Mouse (Mus musculus) MEL (cell line): Measurements from ENCODE around the gene Tmem132d. TPM values are rescaled to one million over a fixed set of nuclear protein-coding genes. Genes with fewer than 3 reads are reported as not detected.

Source experiments
- DNase-seq: peaks from one replicate; pipeline ENCODE4 v3.0.0; 2011; ENCODE audit warnings: low read depth, low spot score
- H3K27ac ChIP-seq: 2 replicates; pipeline ENCODE4 v1.5.1; 2012; ENCODE audit warnings: low read depth, mild to moderate bottlenecking, control low read depth, low read length, moderate library complexity; ENCODE audit not compliant: control insufficient read depth
- H3K27me3 ChIP-seq, 2 experiments: fragments of 150-350 bp in 1 of 2; sonication (generic) in 1 of 2; 2 replicates each; pipeline ENCODE4 v1.6.1; 2012; ENCODE audit warnings: low read length in 2 of 2, mild to moderate bottlenecking in 2 of 2, improper control_type of control experiment in 1 of 2, moderate library complexity in 1 of 2; ENCODE audit not compliant: insufficient read depth in 2 of 2, control insufficient read depth in 1 of 2
- H3K36me3 ChIP-seq, 2 experiments: 2 replicates each; pipeline ENCODE4 v1.6.1; 2012 to 2014; ENCODE audit warnings: low read length in 2 of 2, improper control_type of control experiment in 1 of 2, inconsistent platforms in 1 of 2, mild to moderate bottlenecking in 1 of 2; ENCODE audit not compliant: insufficient read depth in 2 of 2, control insufficient read depth in 1 of 2
- H3K4me1 ChIP-seq, 2 experiments: fragments of 150-350 bp in 1 of 2; sonication (generic) in 1 of 2; 2 replicates each; pipeline ENCODE4 v1.6.1; 2012; ENCODE audit warnings: low read length in 2 of 2, improper control_type of control experiment in 1 of 2, mild to moderate bottlenecking in 1 of 2; ENCODE audit not compliant: insufficient read depth in 2 of 2, control insufficient read depth in 1 of 2
- H3K4me3 ChIP-seq, 2 experiments: fragments of 150-350 bp in 1 of 2; sonication (generic) in 1 of 2; 2 replicates each; pipeline ENCODE4 v1.5.1; 2012; ENCODE audit warnings: low read depth in 2 of 2, low read length in 2 of 2, mild to moderate bottlenecking in 2 of 2, moderate library complexity in 2 of 2, control low read depth in 1 of 2, improper control_type of control experiment in 1 of 2; ENCODE audit not compliant: control insufficient read depth in 1 of 2, insufficient read depth in 1 of 2
- H3K79me2 ChIP-seq: 2 replicates; pipeline ENCODE4 v1.6.1; 2012; ENCODE audit warnings: mild to moderate bottlenecking, low read length, moderate library complexity; ENCODE audit not compliant: control insufficient read depth, poor library complexity, insufficient read depth
- H3K9ac ChIP-seq: 2 replicates; pipeline ENCODE4 v1.6.1; 2012; ENCODE audit warnings: low read depth, mild to moderate bottlenecking, control low read depth, low read length, moderate library complexity; ENCODE audit not compliant: control insufficient read depth, poor library complexity, severe bottlenecking
- H3K9me3 ChIP-seq: fragments of 150-350 bp; sonication (generic); replicated peaks from 2 replicates; pipeline ENCODE4 v1.6.1; 2012; ENCODE audit warnings: mild to moderate bottlenecking, low read length, improper control_type of control experiment, moderate library complexity; ENCODE audit not compliant: insufficient read depth
- BHLHE40 ChIP-seq: IDR thresholded peaks from 2 replicates; pipeline ENCODE4 v1.6.1; 2012; ENCODE audit warnings: low read depth, mild to moderate bottlenecking, inconsistent platforms, low read length, improper control_type of control experiment, borderline replicate concordance
- CHD2 ChIP-seq: IDR thresholded peaks from 2 replicates; pipeline ENCODE4 v1.6.1; 2011; ENCODE audit warnings: low read length, improper control_type of control experiment
- CTCF ChIP-seq, 3 experiments: IDR thresholded peaks in 2 of 3; conservative IDR thresholded peaks in 1 of 3; 2 replicates each; pipeline ENCODE4 v1.5.1; 2011 to 2012; ENCODE audit warnings: low read length in 3 of 3, low read depth in 2 of 3, mild to moderate bottlenecking in 2 of 3, improper control_type of control experiment in 1 of 3, inconsistent platforms in 1 of 3, mixed read lengths in 1 of 3, moderate library complexity in 1 of 3; ENCODE audit not compliant: control insufficient read depth in 1 of 3, insufficient read depth in 1 of 3, poor library complexity in 1 of 3, severe bottlenecking in 1 of 3
- E2F4 ChIP-seq: IDR thresholded peaks from 2 replicates; pipeline ENCODE4 v1.6.1; 2011; ENCODE audit warnings: low read depth, low read length, improper control_type of control experiment, borderline replicate concordance
- EP300 ChIP-seq, 2 experiments: IDR thresholded peaks; 2 replicates each; pipeline ENCODE4 v1.6.1; 2011; ENCODE audit warnings: improper control_type of control experiment in 2 of 2, low read length in 2 of 2, low read depth in 1 of 2, mild to moderate bottlenecking in 1 of 2
- GATA1 ChIP-seq: IDR thresholded peaks from 2 replicates; pipeline ENCODE4 v1.6.1; 2011; ENCODE audit warnings: low read depth, low read length, improper control_type of control experiment
- JUND ChIP-seq: IDR thresholded peaks from 2 replicates; pipeline ENCODE4 v1.6.1; 2011; ENCODE audit warnings: low read depth, mild to moderate bottlenecking, improper control_type of control experiment, low read length
- KAT2A ChIP-seq: conservative IDR thresholded peaks from 2 replicates; pipeline ENCODE4 v1.6.1; 2012; ENCODE audit warnings: low read depth, low read length, improper control_type of control experiment, inconsistent platforms
- MAX ChIP-seq: IDR thresholded peaks from 2 replicates; pipeline ENCODE4 v1.6.1; 2011; ENCODE audit warnings: low read length, improper control_type of control experiment
- MEF2A ChIP-seq: IDR thresholded peaks from 2 replicates; pipeline ENCODE4 v1.6.1; 2014; ENCODE audit warnings: low read depth, mild to moderate bottlenecking, inconsistent platforms, low read length, improper control_type of control experiment; ENCODE audit not compliant: poor library complexity, insufficient replicate concordance, severe bottlenecking; ENCODE audit errors: extremely low read depth
- MXI1 ChIP-seq: IDR thresholded peaks from 2 replicates; pipeline ENCODE4 v1.6.1; 2011; ENCODE audit warnings: mild to moderate bottlenecking, low read depth, low read length, improper control_type of control experiment
- MYB ChIP-seq: IDR thresholded peaks from 2 replicates; pipeline ENCODE4 v1.6.1; 2011; ENCODE audit warnings: mild to moderate bottlenecking, low read depth, low read length, improper control_type of control experiment
- NELFE ChIP-seq: IDR thresholded peaks from 2 replicates; pipeline ENCODE4 v1.6.1; 2011; ENCODE audit warnings: low read depth, low read length, improper control_type of control experiment
- NRF1 ChIP-seq: IDR thresholded peaks from 2 replicates; pipeline ENCODE4 v1.6.1; 2014; ENCODE audit warnings: low read depth, mild to moderate bottlenecking, inconsistent platforms, low read length, improper control_type of control experiment, moderate library complexity; ENCODE audit not compliant: poor library complexity, insufficient read depth, severe bottlenecking
- POLR2A ChIP-seq, 2 experiments: IDR thresholded peaks; 2 replicates each; pipeline ENCODE4 v1.6.1; 2011 to 2012; ENCODE audit warnings: low read length in 2 of 2, mild to moderate bottlenecking in 2 of 2, control low read depth in 1 of 2, improper control_type of control experiment in 1 of 2, low read depth in 1 of 2, moderate library complexity in 1 of 2; ENCODE audit not compliant: control insufficient read depth in 1 of 2, insufficient read depth in 1 of 2, poor library complexity in 1 of 2
- POLR2AphosphoS5 ChIP-seq: IDR thresholded peaks from 2 replicates; pipeline ENCODE4 v1.6.1; 2012; ENCODE audit warnings: low read depth, borderline replicate concordance, mild to moderate bottlenecking, inconsistent platforms, low read length, moderate library complexity, mixed read lengths
- RAD21 ChIP-seq: IDR thresholded peaks from 2 replicates; pipeline ENCODE4 v1.6.1; 2011; ENCODE audit warnings: mild to moderate bottlenecking, low read depth, low read length, improper control_type of control experiment
- RCOR1 ChIP-seq: IDR thresholded peaks from 2 replicates; pipeline ENCODE4 v1.6.1; 2012; ENCODE audit warnings: low read depth, mild to moderate bottlenecking, inconsistent platforms, low read length, improper control_type of control experiment
- SIN3A ChIP-seq: IDR thresholded peaks from 2 replicates; pipeline ENCODE4 v1.6.1; 2012; ENCODE audit warnings: low read length, improper control_type of control experiment, inconsistent platforms
- SMC3 ChIP-seq: IDR thresholded peaks from 2 replicates; pipeline ENCODE4 v1.6.1; 2011; ENCODE audit warnings: low read depth, low read length, improper control_type of control experiment
- TAL1 ChIP-seq: IDR thresholded peaks from 2 replicates; pipeline ENCODE4 v1.6.1; 2012; ENCODE audit warnings: mild to moderate bottlenecking, inconsistent platforms, low read length, moderate library complexity, mixed read lengths
- TBP ChIP-seq: IDR thresholded peaks from 2 replicates; pipeline ENCODE4 v1.8.0; 2011; ENCODE audit warnings: low read depth, low read length, improper control_type of control experiment
- TCF12 ChIP-seq: IDR thresholded peaks from 2 replicates; pipeline ENCODE4 v1.6.1; 2014; ENCODE audit warnings: low read depth, mild to moderate bottlenecking, inconsistent platforms, low read length, improper control_type of control experiment, moderate library complexity
- USF1 ChIP-seq: IDR thresholded peaks from 2 replicates; pipeline ENCODE4 v1.6.1; 2014; ENCODE audit warnings: low read depth, mild to moderate bottlenecking, inconsistent platforms, low read length, improper control_type of control experiment, moderate library complexity
- USF2 ChIP-seq, 2 experiments: IDR thresholded peaks; 2 replicates each; pipeline ENCODE4 v1.6.1; 2011 to 2012; ENCODE audit warnings: improper control_type of control experiment in 2 of 2, low read length in 2 of 2, borderline replicate concordance in 1 of 2, inconsistent platforms in 1 of 2, low read depth in 1 of 2, mild to moderate bottlenecking in 1 of 2; ENCODE audit not compliant: insufficient read depth in 1 of 2
- ZC3H11A ChIP-seq: IDR thresholded peaks from 2 replicates; pipeline ENCODE4 v1.6.1; 2012; ENCODE audit warnings: low read depth, mild to moderate bottlenecking, inconsistent platforms, low read length, improper control_type of control experiment
- ZKSCAN1 ChIP-seq: IDR thresholded peaks from 2 replicates; pipeline ENCODE4 v1.6.1; 2012; ENCODE audit warnings: low read depth, mild to moderate bottlenecking, inconsistent platforms, low read length, improper control_type of control experiment, moderate library complexity
- ZMIZ1 ChIP-seq: IDR thresholded peaks from 2 replicates; pipeline ENCODE4 v1.6.1; 2012; ENCODE audit warnings: low read depth, mild to moderate bottlenecking, inconsistent platforms, low read length, improper control_type of control experiment, moderate library complexity
- polyA plus RNA-seq, 2 experiments: library from polyadenylated mRNA; stranded (reverse) in 1 of 2; unstranded in 1 of 2; fragments of >175 nt in 1 of 2; fragments of >200 nt in 1 of 2; gene quantifications; 2 replicates each; pipeline versions ENCODE4 v1.2.1 to v1.2.4; 2012; ENCODE audit warnings: low replicate concordance in 2 of 2, low read depth in 1 of 2; ENCODE audit not compliant: insufficient read length in 2 of 2, insufficient read depth in 1 of 2, missing spikeins in 1 of 2
- total RNA-seq: library from RNA; depleted of rRNA; stranded (reverse); fragments of 300-350 nt; gene quantifications from 2 replicates; pipeline ENCODE4 v1.2.3, GENCODE M21; 2012

Tmem132d gene
- total and polyA plus RNA-seq, 3 experiments: not detected

GRCm38 (mm10) chr5:127758576-127758975 lies 674.3 kb downstream of the Tmem132d start:
- Histone ChIP-seq H3K9me3 (no peaks in the 10 kb centered on the region), H3K27ac (no peak overlapping the region)
- no peak for TF ChIP-seq ZMIZ1
- no peak for TF ChIP-seq ZC3H11A
- no peak for TF ChIP-seq EP300 (IDR thresholded peaks at IDR 0.05; ENCODE audit: low read depth in 1 of 2, low read length in 2 of 2)
- TF ChIP-seq MEF2A: no peak
- TF ChIP-seq TBP: no peak
- no peak for TF ChIP-seq KAT2A
- TF ChIP-seq E2F4: no peak
- TF ChIP-seq BHLHE40: no peak
- TF ChIP-seq USF2 (IDR thresholded peaks at IDR 0.05; ENCODE audit: borderline replicate concordance in 1 of 2, insufficient read depth in 1 of 2, low read depth in 1 of 2, low read length in 2 of 2): no peak
- TF ChIP-seq POLR2AphosphoS5: no peak
- no peak for TF ChIP-seq MYB
- TF ChIP-seq CHD2: no peak
- no peak for TF ChIP-seq POLR2A (IDR thresholded peaks at IDR 0.05; ENCODE audit: control insufficient read depth in 1 of 2, insufficient read depth in 1 of 2, low read depth in 1 of 2, low read length in 2 of 2, poor library complexity in 1 of 2)
- no peak for TF ChIP-seq RCOR1
- TF ChIP-seq, all 39 proteins: peak for 0
- H3K27me3 ChIP-seq: no peaks in the 10 kb centered on the region
- no peak overlapping the region for H3K4me3 ChIP-seq
- no peaks in the 10 kb centered on the region for H3K4me1 ChIP-seq
- H3K9ac ChIP-seq: no peak overlapping the region
- DNase-seq: no peak
- H3K79me2 ChIP-seq: no peaks in the 10 kb centered on the region
- no peaks in the 10 kb centered on the region; a peak in 1 of 4 replicates for H3K36me3 ChIP-seq

DNA sequence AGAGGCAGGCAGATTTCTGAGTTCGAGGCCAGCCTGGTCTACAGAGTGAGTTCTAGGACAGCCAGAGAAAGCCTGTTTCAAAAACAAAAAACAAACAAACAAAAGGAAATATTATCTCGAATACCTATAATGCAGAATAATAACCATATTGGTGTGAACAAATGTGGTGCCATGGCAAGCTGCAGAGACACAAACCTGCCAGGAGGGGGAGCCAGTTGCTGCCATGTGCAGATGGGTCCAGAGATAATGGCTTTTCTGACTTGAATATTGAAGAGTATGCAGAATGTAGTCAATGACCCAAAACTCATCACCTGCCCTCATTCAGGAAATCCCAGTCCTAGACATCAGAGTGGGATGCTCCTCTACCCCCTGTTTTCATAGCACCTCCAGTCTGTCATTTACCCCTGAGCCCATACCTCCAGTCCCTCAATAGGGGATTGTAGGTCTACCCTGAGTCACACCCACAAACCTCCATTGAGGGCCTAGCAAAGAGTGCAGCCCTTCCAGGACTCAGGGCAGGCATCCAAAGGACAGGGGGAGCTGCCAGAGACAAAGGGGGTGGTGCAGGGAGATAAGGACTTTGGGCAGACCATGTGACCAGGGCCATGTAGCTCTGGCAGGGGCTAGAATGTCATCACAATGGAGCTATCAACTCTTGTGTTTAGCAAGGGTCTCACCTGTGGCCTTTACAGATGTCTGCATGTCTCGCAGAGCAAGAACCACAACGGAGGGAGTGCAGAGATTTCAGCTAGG lies 676.0 kb downstream of the Tmem132d start:
- no peaks in the 10 kb centered on the region for H3K27me3 ChIP-seq
- DNase-seq: peak; percentile 44
- no peak overlapping the region for H3K27ac ChIP-seq
- no peaks in the 10 kb centered on the region for H3K79me2 ChIP-seq
- no peaks in the 10 kb centered on the region for H3K9me3 ChIP-seq
- H3K4me1 ChIP-seq: peaks cover 0 to 7% of the 10 kb centered on the region in 2 experiments; a peak in 1 of 4 replicates
- peaks cover 0 to 2% of the 10 kb centered on the region in 2 experiments; a peak in 1 of 4 replicates for H3K36me3 ChIP-seq
- H3K9ac ChIP-seq: no peak overlapping the region
- H3K4me3 ChIP-seq: no peak overlapping the region
- TF ChIP-seq CHD2: no peak
- no peak for TF ChIP-seq NELFE
- no peak for TF ChIP-seq E2F4
- TF ChIP-seq ZMIZ1: no peak
- no peak for TF ChIP-seq NRF1
- no peak for TF ChIP-seq MAX
- no peak for TF ChIP-seq BHLHE40
- TF ChIP-seq SMC3: peak; percentile 45
- no peak for TF ChIP-seq RCOR1
- TF ChIP-seq USF1: peak; percentile 81
- TF ChIP-seq USF2 (IDR thresholded peaks at IDR 0.05; ENCODE audit: borderline replicate concordance in 1 of 2, insufficient read depth in 1 of 2, low read depth in 1 of 2, low read length in 2 of 2): peak in 1 of 2 experiments; percentile 37; a peak in 1 of 4 replicates
- TF ChIP-seq ZC3H11A: no peak
- TF ChIP-seq EP300 (IDR thresholded peaks at IDR 0.05; ENCODE audit: low read depth in 1 of 2, low read length in 2 of 2): peak in 1 of 2 experiments; percentile 30; a peak in 2 of 4 replicates
- peak; percentile 47 to 53 (median 48) for TF ChIP-seq CTCF (IDR thresholded peaks at IDR 0.05 in 2 of 3, conservative IDR thresholded peaks at IDR 0.05 in 1 of 3; ENCODE audit: control insufficient read depth in 1 of 3, insufficient read depth in 1 of 3, low read depth in 2 of 3, low read length in 3 of 3, poor library complexity in 1 of 3, severe bottlenecking in 1 of 3)
- TF ChIP-seq RAD21: peak; percentile 14
- TF ChIP-seq GATA1: peak; percentile 23
- TF ChIP-seq TCF12: peak; percentile 42; the same call in 1 of the 2 replicates
- no peak for TF ChIP-seq ZKSCAN1
- no peak for TF ChIP-seq MYB
- no peak for TF ChIP-seq POLR2AphosphoS5
- no peak for TF ChIP-seq JUND
- TF ChIP-seq MXI1: no peak
- TF ChIP-seq SIN3A: no peak
- peak; percentile 22; the same call in 1 of the 2 replicates for TF ChIP-seq TAL1
